Mouse (Mus musculus) forebrain, embryonic 10.5 days (tissue): ENCODE data around the gene Brsk2. TPM values are rescaled to one million over a fixed set of nuclear protein-coding genes. Genes with fewer than 3 reads are reported as not detected.
"Not testable (repeated sequence)": the region's sequence is repeated elsewhere in the genome, so short reads cannot be mapped to it uniquely, and the experiment has no call there.

Experiments used
- DNase-seq: peaks from one replicate; pipeline ENCODE4 v3.0.0-alpha.2; 2017; ENCODE audit warnings: low spot score; ENCODE audit errors: extremely low spot score
- H3K27ac ChIP-seq: fragments of 300-500 bp; sonication (generic); 2 replicates; pipeline ENCODE4 v1.5.1; 2016; ENCODE audit warnings: mild to moderate bottlenecking
- H3K27me3 ChIP-seq: fragments of 300-500 bp; sonication (generic); 2 replicates; pipeline ENCODE4 v1.6.1; 2016; ENCODE audit warnings: mild to moderate bottlenecking; ENCODE audit not compliant: poor library complexity, severe bottlenecking
- H3K36me3 ChIP-seq: fragments of 300-500 bp; sonication (generic); replicated peaks from 2 replicates; pipeline ENCODE4 v1.6.1; 2016; ENCODE audit warnings: mild to moderate bottlenecking, moderate library complexity
- H3K4me1 ChIP-seq: fragments of 300-500 bp; sonication (generic); 2 replicates; pipeline ENCODE4 v1.6.1; 2016
- H3K4me3 ChIP-seq: fragments of 300-500 bp; sonication (generic); 2 replicates; pipeline ENCODE4 v1.5.1; 2016; ENCODE audit warnings: mild to moderate bottlenecking, moderate library complexity
- H3K9me3 ChIP-seq: fragments of 300-500 bp; sonication (generic); 2 replicates; pipeline ENCODE4 v1.6.1; 2016; ENCODE audit warnings: mild to moderate bottlenecking, moderate library complexity
- WGBS: fragments of 180-500 bp; shearing (Covaris S2); methylation state at CpG from one replicate; pipeline ENCODE4 v1.1.7; 2016; 5-methylcytosine and 5-hydroxymethylcytosine counted together
- polyA plus RNA-seq: library from polyadenylated mRNA; unstranded; fragments of >200 nt; fragmentation: Nextera tagmentation; extraction: Ambion mirVana; gene quantifications from 2 replicates; pipeline ENCODE4 v1.2.1, GENCODE M21; 2016

Gene Brsk2
- polyA plus RNA-seq: 6.0 and 6.7 TPM in 2 replicates

GRCm38 (mm10) chr7:141948906-141949798, at the start of gene Brsk2:
TSS of gene Brsk2 (plus strand) at chr7:141949751.
- peaks cover 61% of the 10 kb centered on the region for H3K4me1 ChIP-seq

GRCm38 (mm10) chr7:141901825-141902224, 47.7 kb upstream of the Brsk2 start:
- Histone ChIP-seq H3K36me3 (no peaks in the 10 kb centered on the region; the same call in 1 of the 2 replicates), H3K4me3 (peak overlapping the region; percentile 90), H3K27me3 (peaks cover 11% of the 10 kb centered on the region), H3K4me1 (peaks cover 29% of the 10 kb centered on the region), H3K9me3 (no peaks in the 10 kb centered on the region), H3K27ac (peak overlapping the region; percentile 92)
- DNase-seq: no peak
- 1% methylated on average over 16 of the region's 16 CpGs for WGBS

More at GRCm38 (mm10) chr7:141948906-141949798, at the start of gene Brsk2:
- Histone ChIP-seq H3K9me3 (no peaks in the 10 kb centered on the region; the same call in 1 of the 2 replicates), H3K36me3 (peaks cover 15% of the 10 kb centered on the region), H3K4me3 (peak within 1 kb of the TSS; percentile 88), H3K27me3 (peaks cover 68% of the 10 kb centered on the region), H3K27ac (peak within 1 kb of the TSS; percentile 99)
- peak; percentile 97 for DNase-seq
- WGBS: 2% methylated on average over 55 of the region's 55 CpGs

- peak; percentile 100 for DNase-seq
- no peaks in the 10 kb centered on the region; the same call in 1 of the 2 replicates for H3K36me3 ChIP-seq
- peak overlapping the region; percentile 92 for H3K27ac ChIP-seq
- H3K4me1 ChIP-seq: peaks cover 29% of the 10 kb centered on the region
- no peaks in the 10 kb centered on the region for H3K9me3 ChIP-seq
- WGBS: under 1% methylated on average over 44 of the region's 44 CpGs
- peak overlapping the region; percentile 90 for H3K4me3 ChIP-seq
- H3K27me3 ChIP-seq: peaks cover 11% of the 10 kb centered on the region
These were observed 47.3 kb upstream of the Brsk2 start for GRCm38 (mm10) chr7:141902269-141902729.

GRCm38 (mm10) chr7:141902791-141903190, 46.8 kb upstream of the Brsk2 start:
- peak overlapping the region; percentile 92 for H3K27ac ChIP-seq
- 65% methylated on average over 4 of the region's 4 CpGs for WGBS
- H3K27me3 ChIP-seq: peaks cover 11% of the 10 kb centered on the region
- no peaks in the 10 kb centered on the region for H3K36me3 ChIP-seq
- H3K9me3 ChIP-seq: no peaks in the 10 kb centered on the region
- H3K4me3 ChIP-seq: peak overlapping the region; percentile 90
- DNase-seq: no peak
- H3K4me1 ChIP-seq: peaks cover 29% of the 10 kb centered on the region

GRCm38 (mm10) chr7:141908591-141908990, 41.0 kb upstream of the Brsk2 start:
- Histone ChIP-seq H3K27ac (no peak overlapping the region), H3K4me1 (peaks cover 19% of the 10 kb centered on the region; the same call in 1 of the 2 replicates), H3K27me3 (peaks cover 17% of the 10 kb centered on the region), H3K9me3 (no peaks in the 10 kb centered on the region), H3K4me3 (no peak overlapping the region), H3K36me3 (no peaks in the 10 kb centered on the region)
- WGBS: 84% methylated on average over 6 of the region's 6 CpGs
- no peak for DNase-seq

- Histone ChIP-seq H3K27ac (no peak overlapping the region), H3K9me3 (no peaks in the 10 kb centered on the region), H3K4me3 (no peak overlapping the region), H3K36me3 (no peaks in the 10 kb centered on the region), H3K4me1 (peaks cover 19% of the 10 kb centered on the region; the same call in 1 of the 2 replicates), H3K27me3 (0 out of 2 replicates have a peak, but pooled peaks cover 6% of the 10 kb centered on the region)
- 64% methylated on average over 3 of the region's 3 CpGs for WGBS
- DNase-seq: no peak
These were observed 38.2 kb upstream of the Brsk2 start for GRCm38 (mm10) chr7:141911305-141911704.

GRCm38 (mm10) chr7:141918407-141918806, 31.1 kb upstream of the Brsk2 start, which contains the start of gene Tollip:
TSS of gene Tollip (minus strand) at chr7:141918507.
- WGBS: 90% methylated on average over 2 of the region's 2 CpGs
- Histone ChIP-seq H3K27ac (no peak within 1 kb of the TSS), H3K27me3 (no peaks in the 10 kb centered on the region), H3K4me1 (no peaks in the 10 kb centered on the region), H3K9me3 (no peaks in the 10 kb centered on the region), H3K36me3 (no peaks in the 10 kb centered on the region), H3K4me3 (no peak within 1 kb of the TSS)
- no peak for DNase-seq

GRCm38 (mm10) chr7:141924121-141924520, 25.4 kb upstream of the Brsk2 start:
- not testable (repeated sequence) for H3K36me3 ChIP-seq, H3K27ac ChIP-seq, H3K4me1 ChIP-seq, H3K27me3 ChIP-seq, H3K4me3 ChIP-seq, DNase-seq, H3K9me3 ChIP-seq
- 96% methylated on average over 17 of the region's 17 CpGs for WGBS

GRCm38 (mm10) chr7:141924917-141925316, 24.6 kb upstream of the Brsk2 start:
- no peaks in the 10 kb centered on the region for H3K9me3 ChIP-seq
- H3K27me3 ChIP-seq: no peaks in the 10 kb centered on the region
- no peak overlapping the region for H3K27ac ChIP-seq
- DNase-seq: peak; percentile 78
- no peak overlapping the region for H3K4me3 ChIP-seq
- H3K4me1 ChIP-seq: peaks cover 5% of the 10 kb centered on the region; the same call in 1 of the 2 replicates
- no peaks in the 10 kb centered on the region for H3K36me3 ChIP-seq
- WGBS: 9% methylated on average over 7 of the region's 7 CpGs

- no peak overlapping the region for H3K27ac ChIP-seq
- no peak for DNase-seq
- H3K4me1 ChIP-seq: peaks cover 5% of the 10 kb centered on the region; the same call in 1 of the 2 replicates
- 85% methylated on average over 10 of the region's 10 CpGs for WGBS
- H3K27me3 ChIP-seq: no peaks in the 10 kb centered on the region
- H3K4me3 ChIP-seq: no peak overlapping the region
- no peaks in the 10 kb centered on the region for H3K9me3 ChIP-seq
- H3K36me3 ChIP-seq: no peaks in the 10 kb centered on the region
These were observed 20.9 kb upstream of the Brsk2 start for GRCm38 (mm10) chr7:141928642-141929041.

- H3K27ac ChIP-seq: peak overlapping the region; percentile 68; the same call in 1 of the 2 replicates
- H3K36me3 ChIP-seq: no peaks in the 10 kb centered on the region
- H3K4me3 ChIP-seq: no peak overlapping the region
- no peak for DNase-seq
- H3K27me3 ChIP-seq: 0 out of 2 replicates have a peak, but pooled peaks cover 5% of the 10 kb centered on the region
- H3K9me3 ChIP-seq: no peaks in the 10 kb centered on the region
- 66% methylated on average over 7 of the region's 7 CpGs for WGBS
- peaks cover 10% of the 10 kb centered on the region for H3K4me1 ChIP-seq
These were observed 15.2 kb upstream of the Brsk2 start for GRCm38 (mm10) chr7:141934128-141934898.

GRCm38 (mm10) chr7:141934951-141935350, 14.6 kb upstream of the Brsk2 start:
- DNase-seq: no peak
- peak overlapping the region; percentile 68; the same call in 1 of the 2 replicates for H3K27ac ChIP-seq
- no peaks in the 10 kb centered on the region for H3K36me3 ChIP-seq
- no peaks in the 10 kb centered on the region for H3K9me3 ChIP-seq
- H3K4me1 ChIP-seq: peaks cover 10% of the 10 kb centered on the region
- 0 out of 2 replicates have a peak, but pooled peaks cover 5% of the 10 kb centered on the region for H3K27me3 ChIP-seq
- WGBS: 89% methylated on average over 6 of the region's 6 CpGs
- no peak overlapping the region for H3K4me3 ChIP-seq
